Mouse (Mus musculus) stomach, postnatal 0 days (tissue): ENCODE measurements at regions not wholly inside any gene's neighbourhood (a gene's known extent, or its start where the extent isn't known, plus 50 kb on each side); places are given as distances from the start of the nearest gene placed in this dataset.

ENCODE experiments used
- CTCF ChIP-seq: IDR thresholded peaks from 2 replicates; pipeline ENCODE4 v1.5.1; 2016; ENCODE audit warnings: antibody characterized with exemption, low read depth, mild to moderate bottlenecking, moderate library complexity
- EP300 ChIP-seq: optimal IDR thresholded peaks from 2 replicates; pipeline ENCODE3; 2016; ENCODE audit warnings: antibody characterized with exemption

DNA sequence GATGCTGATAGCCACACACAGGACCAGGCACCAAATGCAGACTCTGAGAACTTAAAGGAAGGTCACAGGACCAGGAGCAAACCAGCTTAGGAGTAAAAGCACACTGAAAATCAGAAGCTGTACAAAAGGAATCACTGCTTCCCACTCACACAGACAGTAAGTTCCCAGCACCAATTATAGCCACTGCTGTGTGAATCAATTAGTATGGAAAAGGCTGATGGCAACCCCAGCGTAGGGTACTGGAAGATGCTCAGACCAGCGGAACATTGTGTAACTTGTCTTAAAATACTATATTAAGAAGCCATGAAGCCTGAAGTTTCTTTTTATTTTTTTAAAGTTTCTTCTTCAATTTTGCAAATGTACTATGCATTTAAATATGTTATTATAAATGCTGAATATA lies 115.8 kb downstream of the Lnpk start:
- TF ChIP-seq CTCF (no peak), EP300 (no peak)
